Mouse (Mus musculus) heart, postnatal 0 days (tissue): ENCODE results near the gene Coa3.
"Not testable (repeated sequence)": the region's sequence is repeated elsewhere in the genome, so short reads cannot be mapped to it uniquely, and the experiment has no call there.

ENCODE experiments used
- CTCF ChIP-seq: IDR thresholded peaks from 2 replicates; pipeline ENCODE4 v1.5.1; 2016; ENCODE audit warnings: antibody characterized with exemption, control low read depth, low read depth
- EP300 ChIP-seq: IDR thresholded peaks from 2 replicates; pipeline ENCODE4 v1.6.1; 2016; ENCODE audit warnings: antibody characterized with exemption, low read depth

DNA sequence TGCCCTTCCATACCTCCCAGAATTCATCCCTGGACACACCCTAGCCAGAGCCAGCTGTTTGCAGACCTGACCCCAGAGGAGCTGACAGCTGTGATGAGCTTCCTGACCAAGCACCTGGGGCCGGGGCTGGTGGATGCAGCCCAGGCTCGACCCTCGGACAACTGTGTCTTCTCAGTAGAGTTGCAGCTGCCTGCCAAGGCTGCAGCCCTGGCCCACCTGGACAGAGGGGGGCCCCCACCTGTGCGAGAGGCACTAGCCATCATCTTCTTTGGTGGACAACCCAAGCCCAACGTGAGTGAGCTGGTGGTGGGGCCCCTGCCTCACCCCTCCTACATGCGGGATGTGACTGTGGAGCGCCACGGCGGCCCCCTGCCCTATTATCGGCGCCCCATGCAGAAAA lies 46.3 kb upstream of the Coa3 start:
- TF ChIP-seq CTCF, EP300: not testable (repeated sequence)
